Mouse (Mus musculus): Measurements from ENCODE around the gene Neil3. TPM values are rescaled to one million over a fixed set of nuclear protein-coding genes. Genes with fewer than 3 reads are reported as not detected.
"Not testable (repeated sequence)": the region's sequence is repeated elsewhere in the genome, so short reads cannot be mapped to it uniquely, and the experiment has no call there.

Neil3 gene
- polyA plus RNA-seq, 1 experiment from 2014 or later: 24.2 TPM

DNA sequence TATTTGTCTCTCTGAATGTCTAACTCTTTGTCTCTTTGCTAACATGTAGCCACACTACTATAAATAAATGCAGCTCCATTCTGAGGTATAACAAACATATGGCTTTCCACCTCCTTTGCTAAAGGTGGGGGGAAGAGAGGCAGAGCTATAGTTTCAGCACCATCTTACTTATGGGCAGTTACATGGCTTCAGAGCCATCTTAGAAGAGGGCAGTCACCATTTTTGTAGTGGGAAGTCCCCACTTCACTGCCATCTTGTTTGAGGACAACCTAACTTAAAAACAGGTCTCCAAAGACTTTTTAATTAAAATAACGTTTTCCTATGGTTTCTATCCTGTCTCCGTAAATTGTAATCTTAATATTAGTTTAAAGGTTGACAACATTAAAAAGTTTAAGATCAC is 47.1 kb downstream of the Neil3 start:
- no peak overlapping the region for H3K4me2 ChIP-seq (ENCODE audit: low read length)
- 89% methylated on average over 2 of the region's 2 CpGs for WGBS
- H3K4me3 ChIP-seq (ENCODE audit: low read depth, low read length): no peak overlapping the region
- no peak for DNase-seq (ENCODE audit: low spot score)
- H3K9me3 ChIP-seq (ENCODE audit: control insufficient read depth, low read length): no peaks in the 10 kb centered on the region
- no peaks in the 10 kb centered on the region for H3K36me3 ChIP-seq (ENCODE audit: control insufficient read depth, insufficient read depth, low read length)
- no peaks in the 10 kb centered on the region for H3K4me1 ChIP-seq (replicated peaks; ENCODE audit: control insufficient read depth, insufficient read depth, low read length)
- no peak for ATAC-seq (replicated peaks; ENCODE audit: low FRiP score, low TSS enrichment, low read depth)
- no peak overlapping the region for H3K27ac ChIP-seq (ENCODE audit: low read depth)
- H3K27me3 ChIP-seq (replicated peaks; ENCODE audit: control insufficient read depth, insufficient read depth, low read length): no peaks in the 10 kb centered on the region
- no peak overlapping the region for H3K9ac ChIP-seq (ENCODE audit: low read length)

DNA sequence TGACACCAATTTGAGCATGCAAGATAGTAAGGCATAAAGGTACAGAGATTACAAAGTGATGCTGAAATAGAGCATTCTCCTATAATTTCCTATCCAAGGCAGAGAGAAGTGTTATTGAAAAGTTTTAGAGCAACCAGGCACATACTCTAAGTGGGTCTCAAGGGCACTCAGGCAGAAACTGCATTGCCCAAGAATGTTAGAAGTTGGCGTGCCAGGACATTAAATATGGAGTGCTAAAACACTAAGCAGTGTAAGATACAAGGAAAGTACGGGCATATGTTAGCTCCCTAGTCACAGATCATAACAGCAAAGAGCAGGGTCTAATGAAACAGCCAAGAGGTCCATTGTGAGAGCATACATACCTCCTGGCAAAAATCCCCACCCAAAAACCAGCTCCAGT is 65.3 kb downstream of the Neil3 start:
- Histone ChIP-seq H3K4me2 (ENCODE audit: low read length) (no peak overlapping the region), H3K27me3 (replicated peaks; ENCODE audit: control insufficient read depth, insufficient read depth, low read length) (no peaks in the 10 kb centered on the region), H3K9ac (ENCODE audit: low read length) (no peak overlapping the region), H3K36me3 (ENCODE audit: control insufficient read depth, insufficient read depth, low read length) (no peaks in the 10 kb centered on the region), H3K9me3 (ENCODE audit: control insufficient read depth, low read length) (no peaks in the 10 kb centered on the region), H3K4me3 (ENCODE audit: low read depth, low read length) (no peak overlapping the region), H3K4me1 (replicated peaks; ENCODE audit: control insufficient read depth, insufficient read depth, low read length) (no peaks in the 10 kb centered on the region), H3K27ac (ENCODE audit: low read depth) (no peak overlapping the region)
- ATAC-seq (replicated peaks; ENCODE audit: low FRiP score, low TSS enrichment, low read depth) (no peak), DNase-seq (ENCODE audit: low spot score) (no peak)
- 77% methylated on average over 2 of the region's 2 CpGs for WGBS

GRCm38 (mm10) chr8:53566223-53566622 is 72.6 kb downstream of the Neil3 start:
- Histone ChIP-seq H3K4me3 (ENCODE audit: low read depth, low read length) (no peak overlapping the region), H3K9ac (ENCODE audit: low read length) (no peak overlapping the region), H3K9me3 (ENCODE audit: control insufficient read depth, low read length) (no peaks in the 10 kb centered on the region), H3K36me3 (ENCODE audit: control insufficient read depth, insufficient read depth, low read length) (no peaks in the 10 kb centered on the region), H3K4me2 (ENCODE audit: low read length) (no peak overlapping the region), H3K27ac (ENCODE audit: low read depth) (no peak overlapping the region), H3K27me3 (replicated peaks; ENCODE audit: control insufficient read depth, insufficient read depth, low read length) (no peaks in the 10 kb centered on the region), H3K4me1 (replicated peaks; ENCODE audit: control insufficient read depth, insufficient read depth, low read length) (no peaks in the 10 kb centered on the region)
- ATAC-seq (replicated peaks; ENCODE audit: low FRiP score, low TSS enrichment, low read depth): no peak
- WGBS: 78% methylated on average over 6 of the region's 6 CpGs
- DNase-seq (ENCODE audit: low spot score): no peak

- no peak overlapping the region for H3K4me2 ChIP-seq (ENCODE audit: low read length)
- WGBS: 90% methylated on average over 10 of the region's 10 CpGs
- H3K36me3 ChIP-seq (ENCODE audit: control insufficient read depth, insufficient read depth, low read length): no peaks in the 10 kb centered on the region
- DNase-seq (ENCODE audit: low spot score) (no peak), ATAC-seq (replicated peaks; ENCODE audit: low FRiP score, low TSS enrichment, low read depth) (no peak)
- no peaks in the 10 kb centered on the region for H3K9me3 ChIP-seq (ENCODE audit: control insufficient read depth, low read length)
- no peaks in the 10 kb centered on the region for H3K4me1 ChIP-seq (replicated peaks; ENCODE audit: control insufficient read depth, insufficient read depth, low read length)
- H3K27ac ChIP-seq (ENCODE audit: low read depth): no peak overlapping the region
- no peaks in the 10 kb centered on the region for H3K27me3 ChIP-seq (replicated peaks; ENCODE audit: control insufficient read depth, insufficient read depth, low read length)
- no peak overlapping the region for H3K4me3 ChIP-seq (ENCODE audit: low read depth, low read length)
- H3K9ac ChIP-seq (ENCODE audit: low read length): no peak overlapping the region
Measured at GRCm38 (mm10) chr8:53562441-53563040, 76.3 kb downstream of the Neil3 start.

GRCm38 (mm10) chr8:53539585-53539984 is 99.3 kb downstream of the Neil3 start:
- 85% methylated on average over 2 of the region's 2 CpGs for WGBS
- H3K9ac ChIP-seq (ENCODE audit: low read length): no peak overlapping the region

DNA sequence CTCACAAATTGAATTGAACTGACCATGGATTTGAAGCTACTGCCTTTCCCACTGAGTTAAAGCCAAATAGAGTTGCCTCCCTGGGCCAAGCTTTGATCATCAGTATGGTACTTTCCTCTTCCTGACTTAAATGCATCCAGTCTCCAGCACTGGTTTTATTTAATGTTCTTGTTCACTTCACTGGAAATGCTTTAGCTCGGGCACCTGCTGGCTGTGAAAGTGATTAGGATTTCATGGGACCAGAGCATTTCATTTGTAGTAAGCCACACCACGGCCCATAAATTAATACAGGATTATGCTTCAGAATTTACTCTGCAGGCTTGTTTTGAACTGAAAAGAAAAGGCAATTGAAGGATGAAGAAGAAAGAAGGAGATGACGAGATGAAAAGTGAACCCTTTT is 100.8 kb downstream of the Neil3 start:
- not testable (repeated sequence) for H3K9me3 ChIP-seq (ENCODE audit: control insufficient read depth, low read length); H3K9ac ChIP-seq (ENCODE audit: low read length); DNase-seq (ENCODE audit: low spot score); H3K27ac ChIP-seq (ENCODE audit: low read depth); H3K4me3 ChIP-seq (ENCODE audit: low read depth, low read length); H3K4me1 ChIP-seq (replicated peaks; ENCODE audit: control insufficient read depth, insufficient read depth, low read length); H3K4me2 ChIP-seq (ENCODE audit: low read length); H3K36me3 ChIP-seq (ENCODE audit: control insufficient read depth, insufficient read depth, low read length); H3K27me3 ChIP-seq (replicated peaks; ENCODE audit: control insufficient read depth, insufficient read depth, low read length); ATAC-seq (replicated peaks; ENCODE audit: low FRiP score, low TSS enrichment, low read depth)
- WGBS: 74% methylated on average over 3 of the region's 3 CpGs

More at GRCm38 (mm10) chr8:53539585-53539984, 99.3 kb downstream of the Neil3 start:
- H3K27me3 ChIP-seq (replicated peaks; ENCODE audit: control insufficient read depth, insufficient read depth, low read length): no peaks in the 10 kb centered on the region
- DNase-seq (ENCODE audit: low spot score) (no peak), ATAC-seq (replicated peaks; ENCODE audit: low FRiP score, low TSS enrichment, low read depth) (no peak)
- no peak overlapping the region for H3K4me3 ChIP-seq (ENCODE audit: low read depth, low read length)
- no peak overlapping the region for H3K4me2 ChIP-seq (ENCODE audit: low read length)
- no peak overlapping the region for H3K27ac ChIP-seq (ENCODE audit: low read depth)
- no peaks in the 10 kb centered on the region for H3K36me3 ChIP-seq (ENCODE audit: control insufficient read depth, insufficient read depth, low read length)
- H3K4me1 ChIP-seq (replicated peaks; ENCODE audit: control insufficient read depth, insufficient read depth, low read length): no peaks in the 10 kb centered on the region
- H3K9me3 ChIP-seq (ENCODE audit: control insufficient read depth, low read length): no peaks in the 10 kb centered on the region

Other genes with a start within 250 kb of the Neil3 start
- gene Aga, start 127.3 kb downstream of the Neil3 start, polyA plus RNA-seq (2014; fragmentation: Nextera tagmentation; extraction: Ambion mirVana): 30.2 and 36.7 TPM in 2 replicates

Data from intestine, embryonic 14.5 days (tissue).